Mouse (Mus musculus): ENCODE measurements at regions not wholly inside any gene's neighbourhood (a gene's known extent, or its start where the extent isn't known, plus 50 kb on each side); places are given as distances from the start of the nearest gene placed in this dataset.
A peak's percentile ranks its signal among the peaks of the same experiment; 100 is the strongest.

GRCm38 (mm10) chr17:49281344-49281743 lies 146.8 kb upstream of the Mocs1 start:
- Histone ChIP-seq H3K4me3 (ENCODE audit: low read depth, low read length) (no peak overlapping the region), H3K4me1 (ENCODE audit: control insufficient read depth, low read depth, low read length) (no peaks in the 10 kb centered on the region), H3K36me3 (ENCODE audit: control insufficient read depth, insufficient read depth) (no peaks in the 10 kb centered on the region), H3K4me2 (ENCODE audit: low read depth, low read length) (no peak overlapping the region), H3K27me3 (ENCODE audit: control insufficient read depth, insufficient read depth, low read depth, low read length) (no peaks in the 10 kb centered on the region), H3K9ac (ENCODE audit: low read depth, low read length) (no peak overlapping the region), H3K27ac (ENCODE audit: low read length) (no peak overlapping the region), H3K9me3 (replicated peaks; ENCODE audit: control insufficient read depth, low read length) (peaks cover 4% of the 10 kb centered on the region)
- WGBS (ENCODE audit: insufficient replicate concordance) = 61% methylated on average over 13 of the region's 13 CpGs
- ATAC-seq (ENCODE audit: low read depth) = no peak

- Histone ChIP-seq H3K27me3 (ENCODE audit: control insufficient read depth, insufficient read depth, low read depth, low read length) (no peaks in the 10 kb centered on the region), H3K4me2 (ENCODE audit: low read depth, low read length) (no peak overlapping the region), H3K27ac (ENCODE audit: low read length) (no peak overlapping the region), H3K9ac (ENCODE audit: low read depth, low read length) (no peak overlapping the region), H3K36me3 (ENCODE audit: control insufficient read depth, insufficient read depth) (no peaks in the 10 kb centered on the region), H3K9me3 (replicated peaks; ENCODE audit: control insufficient read depth, low read length) (peaks cover 5% of the 10 kb centered on the region), H3K4me3 (ENCODE audit: low read depth, low read length) (no peak overlapping the region), H3K4me1 (ENCODE audit: control insufficient read depth, low read depth, low read length) (no peaks in the 10 kb centered on the region)
- WGBS (ENCODE audit: insufficient replicate concordance) = 73% methylated on average over 10 of the region's 10 CpGs
- ATAC-seq (ENCODE audit: low read depth) = no peak
Observed at GRCm38 (mm10) chr17:49282498-49282897, 145.7 kb upstream of the Mocs1 start.

GRCm38 (mm10) chr17:49283491-49283890 lies 144.7 kb upstream of the Mocs1 start:
- no peaks in the 10 kb centered on the region for H3K27me3 ChIP-seq (ENCODE audit: control insufficient read depth, insufficient read depth, low read depth, low read length)
- no peak for ATAC-seq (ENCODE audit: low read depth)

GRCm38 (mm10) chr17:49291636-49292035 lies 136.5 kb upstream of the Mocs1 start:
- Histone ChIP-seq H3K4me3 (ENCODE audit: low read depth, low read length) (no peak overlapping the region), H3K27me3 (ENCODE audit: control insufficient read depth, insufficient read depth, low read depth, low read length) (no peaks in the 10 kb centered on the region), H3K4me2 (ENCODE audit: low read depth, low read length) (no peak overlapping the region), H3K27ac (ENCODE audit: low read length) (no peak overlapping the region), H3K9ac (ENCODE audit: low read depth, low read length) (no peak overlapping the region), H3K4me1 (ENCODE audit: control insufficient read depth, low read depth, low read length) (no peaks in the 10 kb centered on the region), H3K36me3 (ENCODE audit: control insufficient read depth, insufficient read depth) (no peaks in the 10 kb centered on the region), H3K9me3 (replicated peaks; ENCODE audit: control insufficient read depth, low read length) (peaks cover 2% of the 10 kb centered on the region; the same call in 1 of the 2 replicates)
- no peak for ATAC-seq (ENCODE audit: low read depth)
- WGBS (ENCODE audit: insufficient replicate concordance) = 64% methylated on average over 3 of the region's 3 CpGs

More at GRCm38 (mm10) chr17:49283491-49283890, 144.7 kb upstream of the Mocs1 start:
- Histone ChIP-seq H3K9me3 (replicated peaks; ENCODE audit: control insufficient read depth, low read length) (peaks cover 6% of the 10 kb centered on the region), H3K4me2 (ENCODE audit: low read depth, low read length) (no peak overlapping the region), H3K36me3 (ENCODE audit: control insufficient read depth, insufficient read depth) (no peaks in the 10 kb centered on the region), H3K27ac (ENCODE audit: low read length) (no peak overlapping the region), H3K9ac (ENCODE audit: low read depth, low read length) (no peak overlapping the region), H3K4me3 (ENCODE audit: low read depth, low read length) (no peak overlapping the region), H3K4me1 (ENCODE audit: control insufficient read depth, low read depth, low read length) (no peaks in the 10 kb centered on the region)
- 77% methylated on average over 5 of the region's 5 CpGs for WGBS (ENCODE audit: insufficient replicate concordance)

GRCm38 (mm10) chr17:49304461-49304860 lies 123.7 kb upstream of the Mocs1 start:
- no peak overlapping the region for H3K4me2 ChIP-seq (ENCODE audit: low read depth, low read length)
- H3K4me1 ChIP-seq (ENCODE audit: control insufficient read depth, low read depth, low read length) = no peaks in the 10 kb centered on the region; the same call in 1 of the 2 replicates
- no peak overlapping the region for H3K4me3 ChIP-seq (ENCODE audit: low read depth, low read length)
- 0 out of 2 replicates have a peak overlapping the region, but pooled peaks have one; percentile 38 for H3K27ac ChIP-seq (ENCODE audit: low read length)
- no peaks in the 10 kb centered on the region for H3K36me3 ChIP-seq (ENCODE audit: control insufficient read depth, insufficient read depth)
- H3K9me3 ChIP-seq (replicated peaks; ENCODE audit: control insufficient read depth, low read length) = no peaks in the 10 kb centered on the region
- 58% methylated on average over 3 of the region's 3 CpGs for WGBS (ENCODE audit: insufficient replicate concordance)
- H3K27me3 ChIP-seq (ENCODE audit: control insufficient read depth, insufficient read depth, low read depth, low read length) = no peaks in the 10 kb centered on the region
- no peak overlapping the region for H3K9ac ChIP-seq (ENCODE audit: low read depth, low read length)
- no peak for ATAC-seq (ENCODE audit: low read depth)

GRCm38 (mm10) chr17:49305116-49305515 lies 123.0 kb upstream of the Mocs1 start:
- ATAC-seq (ENCODE audit: low read depth) = peak; percentile 95
- Histone ChIP-seq H3K27ac (ENCODE audit: low read length) (peak overlapping the region; percentile 9; the same call in 1 of the 2 replicates), H3K4me1 (ENCODE audit: control insufficient read depth, low read depth, low read length) (no peaks in the 10 kb centered on the region; the same call in 1 of the 2 replicates), H3K4me2 (ENCODE audit: low read depth, low read length) (no peak overlapping the region), H3K27me3 (ENCODE audit: control insufficient read depth, insufficient read depth, low read depth, low read length) (no peaks in the 10 kb centered on the region), H3K9ac (ENCODE audit: low read depth, low read length) (no peak overlapping the region), H3K4me3 (ENCODE audit: low read depth, low read length) (no peak overlapping the region), H3K9me3 (replicated peaks; ENCODE audit: control insufficient read depth, low read length) (no peaks in the 10 kb centered on the region), H3K36me3 (ENCODE audit: control insufficient read depth, insufficient read depth) (no peaks in the 10 kb centered on the region)
- 56% methylated on average over 6 of the region's 6 CpGs for WGBS (ENCODE audit: insufficient replicate concordance)

- no peak overlapping the region for H3K9ac ChIP-seq (ENCODE audit: low read depth, low read length)
- no peak overlapping the region for H3K4me2 ChIP-seq (ENCODE audit: low read depth, low read length)
- no peaks in the 10 kb centered on the region for H3K27me3 ChIP-seq (ENCODE audit: control insufficient read depth, insufficient read depth, low read depth, low read length)
- WGBS (ENCODE audit: insufficient replicate concordance) = 28% methylated on average over 5 of the region's 5 CpGs
- H3K9me3 ChIP-seq (replicated peaks; ENCODE audit: control insufficient read depth, low read length) = no peaks in the 10 kb centered on the region
- no peak overlapping the region for H3K27ac ChIP-seq (ENCODE audit: low read length)
- no peak overlapping the region for H3K4me3 ChIP-seq (ENCODE audit: low read depth, low read length)
- no peaks in the 10 kb centered on the region for H3K36me3 ChIP-seq (ENCODE audit: control insufficient read depth, insufficient read depth)
- no peaks in the 10 kb centered on the region; the same call in 1 of the 2 replicates for H3K4me1 ChIP-seq (ENCODE audit: control insufficient read depth, low read depth, low read length)
- no peak for ATAC-seq (ENCODE audit: low read depth)
Observed at GRCm38 (mm10) chr17:49309079-49309478, 119.1 kb upstream of the Mocs1 start.

- Histone ChIP-seq H3K9ac (ENCODE audit: low read depth, low read length) (no peak overlapping the region), H3K4me2 (ENCODE audit: low read depth, low read length) (no peak overlapping the region), H3K4me1 (ENCODE audit: control insufficient read depth, low read depth, low read length) (no peaks in the 10 kb centered on the region), H3K9me3 (replicated peaks; ENCODE audit: control insufficient read depth, low read length) (no peaks in the 10 kb centered on the region), H3K27me3 (ENCODE audit: control insufficient read depth, insufficient read depth, low read depth, low read length) (no peaks in the 10 kb centered on the region), H3K36me3 (ENCODE audit: control insufficient read depth, insufficient read depth) (no peaks in the 10 kb centered on the region), H3K4me3 (ENCODE audit: low read depth, low read length) (no peak overlapping the region), H3K27ac (ENCODE audit: low read length) (no peak overlapping the region)
- 63% methylated on average over 2 of the region's 2 CpGs for WGBS (ENCODE audit: insufficient replicate concordance)
- no peak for ATAC-seq (ENCODE audit: low read depth)
Observed at GRCm38 (mm10) chr17:49314196-49314595, 114.0 kb upstream of the Mocs1 start.

- WGBS (ENCODE audit: insufficient replicate concordance) = 49% methylated on average over 4 of the region's 4 CpGs
- Histone ChIP-seq H3K9ac (ENCODE audit: low read depth, low read length) (no peak overlapping the region), H3K27ac (ENCODE audit: low read length) (no peak overlapping the region), H3K4me3 (ENCODE audit: low read depth, low read length) (no peak overlapping the region), H3K36me3 (ENCODE audit: control insufficient read depth, insufficient read depth) (no peaks in the 10 kb centered on the region), H3K9me3 (replicated peaks; ENCODE audit: control insufficient read depth, low read length) (no peaks in the 10 kb centered on the region), H3K4me1 (ENCODE audit: control insufficient read depth, low read depth, low read length) (no peaks in the 10 kb centered on the region), H3K27me3 (ENCODE audit: control insufficient read depth, insufficient read depth, low read depth, low read length) (no peaks in the 10 kb centered on the region), H3K4me2 (ENCODE audit: low read depth, low read length) (no peak overlapping the region)
- no peak for ATAC-seq (ENCODE audit: low read depth)
Observed at GRCm38 (mm10) chr17:49327524-49327923, 100.6 kb upstream of the Mocs1 start.
